Mouse (Mus musculus) kidney, postnatal 25 days (tissue): ENCODE data around the gene Eno4.

Experiments used
- DNase-seq, 2 experiments: peaks; one replicate each; pipeline ENCODE4 v3.0.0; 2021; ENCODE audit warnings: mixed read lengths in 2 of 2

Eno4 gene

GRCm38 (mm10) chr19:58975216-58975863, 32.1 kb downstream of the Eno4 start:
- no peak for DNase-seq

GRCm38 (mm10) chr19:58978401-58979171, 35.4 kb downstream of the Eno4 start:
- no peak for DNase-seq

- DNase-seq, result peak in 1 of 2 experiments; percentile 23
Measured at GRCm38 (mm10) chr19:58979436-58980055, 36.3 kb downstream of the Eno4 start.

- no peak for DNase-seq
Measured at GRCm38 (mm10) chr19:58980056-58980440, 36.8 kb downstream of the Eno4 start.

- no peak for DNase-seq
Measured at GRCm38 (mm10) chr19:58981571-58981970, 38.3 kb downstream of the Eno4 start.

GRCm38 (mm10) chr19:59002827-59003226, 59.6 kb downstream of the Eno4 start:
- DNase-seq, result no peak

- DNase-seq, result no peak
Measured at GRCm38 (mm10) chr19:59006577-59007340, 63.5 kb downstream of the Eno4 start.

GRCm38 (mm10) chr19:59010802-59011201, 67.6 kb downstream of the Eno4 start:
- no peak for DNase-seq
